Mouse (Mus musculus) inflammation-experienced regulatory T-cells, adult 6 months (primary cell): ENCODE data around the gene Prox2. TPM values are rescaled to one million over a fixed set of nuclear protein-coding genes. Genes with fewer than 3 reads are reported as not detected.

Experiments used
- ATAC-seq: one replicate; pipeline ENCODE4 v1.8.0; 2017
- polyA plus RNA-seq, 3 experiments: library from polyadenylated mRNA; unstranded; fragments of 100-300 nt; shearing (Covaris generic); gene quantifications; one replicate each; pipeline ENCODE4 v1.2.1; 2017

The Prox2 gene
- polyA plus RNA-seq, 3 experiments from 2014 or later, result 2.1 to 4.4 (median 2.7) TPM

- no peak for ATAC-seq
Measured at GRCm38 (mm10) chr12:85129426-85129978, 18.9 kb upstream of the Prox2 start.

- ATAC-seq, result peak; percentile 68
Measured at GRCm38 (mm10) chr12:85126986-85127603, 16.5 kb upstream of the Prox2 start.

DNA sequence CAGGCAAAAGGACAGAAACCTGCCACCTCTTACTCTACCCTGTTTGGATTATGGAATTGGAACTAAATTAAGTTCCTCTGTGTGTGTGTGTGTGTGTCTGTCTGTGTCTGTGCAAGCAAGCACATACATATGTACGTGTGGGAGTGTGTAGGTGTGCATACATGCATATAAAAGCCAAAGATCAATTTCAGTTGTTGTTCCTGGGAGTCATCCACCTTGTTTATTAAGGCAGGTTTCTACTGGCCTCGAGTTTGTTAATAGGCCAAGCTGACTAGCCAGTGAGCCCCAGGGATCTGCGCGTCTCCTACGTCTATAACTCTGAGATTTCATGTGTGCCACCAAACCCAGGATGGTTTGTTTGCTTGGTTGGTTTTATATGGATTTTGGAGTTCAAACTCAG, 14.2 kb upstream of the Prox2 start:
- ATAC-seq, result no peak

DNA sequence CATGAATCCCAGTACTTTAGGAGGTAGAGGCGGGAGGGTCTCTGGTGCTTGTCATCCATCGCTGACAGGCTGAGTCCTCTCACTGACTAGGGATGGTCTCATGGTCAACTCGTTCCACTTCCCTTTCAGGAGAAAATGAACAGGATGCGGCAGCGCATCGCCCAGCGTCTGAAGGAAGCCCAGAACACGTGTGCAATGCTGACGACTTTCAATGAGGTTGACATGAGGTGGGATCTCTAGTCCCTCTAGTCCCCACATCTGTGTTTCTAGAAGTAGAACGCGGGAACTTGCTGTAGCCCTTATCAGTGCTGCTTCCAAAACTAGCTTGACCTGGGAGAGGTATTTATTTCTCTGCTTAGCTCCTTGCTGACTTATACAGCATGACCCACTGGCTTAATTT, 13.1 kb upstream of the Prox2 start:
- no peak for ATAC-seq

GRCm38 (mm10) chr12:85123108-85123530, 12.6 kb upstream of the Prox2 start:
- ATAC-seq, result peak; percentile 68

GRCm38 (mm10) chr12:85121806-85122459, 11.4 kb upstream of the Prox2 start:
- no peak for ATAC-seq

- no peak for ATAC-seq
Measured at GRCm38 (mm10) chr12:85115678-85116077, 5.1 kb upstream of the Prox2 start.

GRCm38 (mm10) chr12:85113917-85114316, 3.4 kb upstream of the Prox2 start:
- no peak for ATAC-seq

- no peak for ATAC-seq
Measured at GRCm38 (mm10) chr12:85113337-85113736, 2.8 kb upstream of the Prox2 start.

DNA sequence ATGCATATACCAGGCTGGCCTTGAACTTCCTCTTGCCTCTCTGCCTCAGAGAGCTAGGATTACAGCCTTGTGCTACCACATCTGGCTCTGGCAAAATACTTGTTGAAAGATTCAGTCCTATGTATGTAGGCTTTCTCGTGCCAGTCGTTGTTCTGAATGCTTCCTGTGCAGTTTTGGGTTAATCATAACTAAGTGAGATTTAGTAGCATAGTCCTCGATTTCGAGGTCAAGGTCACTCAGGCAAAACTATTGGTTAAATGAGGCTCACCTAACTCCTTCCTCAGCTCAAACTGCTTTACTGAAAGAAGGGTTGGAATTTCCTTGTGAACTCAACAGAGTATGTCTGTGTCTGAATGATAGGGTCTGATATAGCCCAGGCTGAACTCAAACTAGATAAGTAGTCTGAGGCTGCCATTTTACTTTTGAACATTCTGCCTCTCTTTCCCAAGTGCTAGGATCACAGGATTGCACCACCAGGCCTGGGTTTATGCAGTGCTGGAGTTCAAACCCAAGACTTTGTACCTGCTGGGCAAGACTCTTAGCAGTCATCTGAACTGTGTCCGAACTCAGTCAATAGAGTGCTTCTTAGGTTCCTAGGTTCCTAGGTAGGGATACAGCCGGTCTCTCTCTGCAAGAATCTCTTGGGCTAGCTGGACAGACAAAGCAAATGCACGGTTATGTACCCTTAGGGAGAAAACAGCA, 2.1 kb upstream of the Prox2 start:
- no peak for ATAC-seq

DNA sequence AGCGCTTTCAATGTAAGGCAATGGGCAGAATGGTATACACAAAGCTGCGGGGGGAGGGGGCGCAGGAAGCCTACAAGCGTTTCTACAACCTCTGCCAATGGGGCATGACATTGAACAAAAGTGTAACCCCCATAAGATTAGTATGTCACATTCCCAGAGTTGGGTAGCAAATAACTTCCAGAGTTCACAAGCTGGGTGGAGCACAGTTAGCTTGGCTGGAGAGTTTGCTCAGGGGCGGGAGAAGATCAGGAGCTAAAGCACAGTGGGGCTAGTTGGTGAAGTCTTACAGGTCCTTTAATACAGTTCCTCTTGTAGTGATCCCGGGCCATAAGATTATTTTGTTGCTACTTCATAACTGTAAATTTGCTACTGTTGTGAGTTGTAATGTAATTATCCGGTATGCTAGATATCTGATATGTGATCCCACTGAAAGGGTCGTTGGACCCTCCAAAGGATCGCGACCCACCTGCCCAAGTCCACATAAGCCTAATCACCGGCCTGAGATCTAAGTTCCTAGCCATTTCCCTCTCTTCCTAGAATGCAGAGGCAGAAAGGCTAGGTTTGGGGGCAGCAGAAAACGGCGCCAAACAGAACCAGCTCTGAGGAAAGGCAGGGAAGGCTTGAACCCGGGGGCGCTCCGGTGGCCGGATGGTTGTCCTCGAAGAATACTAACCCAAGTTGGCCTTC, 405 bp downstream of the Prox2 start:
- no peak for ATAC-seq

GRCm38 (mm10) chr12:85109426-85109825, 1.1 kb downstream of the Prox2 start:
- no peak for ATAC-seq

- ATAC-seq, result no peak
Measured at GRCm38 (mm10) chr12:85108643-85109042, 1.9 kb downstream of the Prox2 start.

GRCm38 (mm10) chr12:85106292-85106691, 4.3 kb downstream of the Prox2 start:
- ATAC-seq, result no peak

- ATAC-seq, result no peak
Measured at GRCm38 (mm10) chr12:85104789-85105188, 5.8 kb downstream of the Prox2 start.

- ATAC-seq, result no peak
Measured at GRCm38 (mm10) chr12:85103096-85103495, 7.5 kb downstream of the Prox2 start.

GRCm38 (mm10) chr12:85101521-85102106, 8.9 kb downstream of the Prox2 start:
- ATAC-seq, result no peak

DNA sequence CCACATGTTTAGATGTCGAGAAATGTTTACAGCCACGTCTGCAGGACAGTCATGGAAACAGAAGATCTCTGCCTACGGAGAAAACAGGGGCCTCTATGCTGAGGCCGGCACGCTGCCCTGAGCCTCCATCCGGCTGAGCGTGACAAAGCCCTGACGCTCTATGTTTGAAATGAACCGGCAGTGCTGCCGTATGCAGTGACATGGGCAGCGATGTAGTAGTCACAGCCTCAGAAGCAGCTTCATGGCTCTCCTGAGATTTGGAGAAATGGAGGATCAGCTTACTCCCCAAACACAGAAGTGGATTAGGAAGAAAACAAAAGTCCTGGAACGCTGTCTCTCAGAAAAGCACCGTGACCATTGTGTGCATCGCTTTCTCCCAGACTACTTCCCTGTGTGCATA, 9.6 kb downstream of the Prox2 start:
- no peak for ATAC-seq

DNA sequence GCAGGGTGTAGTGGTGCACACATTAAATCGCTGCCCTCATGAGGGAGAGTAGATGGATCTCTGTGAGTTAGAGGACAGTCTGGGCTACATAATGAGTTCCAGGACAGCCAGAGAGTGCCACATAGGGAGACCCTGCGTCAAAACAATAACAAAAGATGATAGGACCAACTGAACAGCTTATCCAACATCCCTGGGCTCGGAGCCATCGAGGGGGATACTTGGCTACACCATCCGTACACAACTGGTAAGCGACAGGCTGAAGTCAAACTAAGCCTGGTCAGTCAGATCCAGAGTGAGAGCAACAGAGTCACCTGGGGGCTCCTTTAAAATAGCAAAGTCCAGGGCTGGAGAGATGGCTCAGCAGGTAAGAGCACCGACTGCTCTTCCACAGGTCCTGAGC, 14.7 kb downstream of the Prox2 start:
- no peak for ATAC-seq

GRCm38 (mm10) chr12:85095146-85095545, 15.4 kb downstream of the Prox2 start:
- no peak for ATAC-seq

- ATAC-seq, result no peak
Measured at GRCm38 (mm10) chr12:85094706-85095105, 15.9 kb downstream of the Prox2 start.

GRCm38 (mm10) chr12:85094010-85094409, 16.5 kb downstream of the Prox2 start:
- no peak for ATAC-seq

DNA sequence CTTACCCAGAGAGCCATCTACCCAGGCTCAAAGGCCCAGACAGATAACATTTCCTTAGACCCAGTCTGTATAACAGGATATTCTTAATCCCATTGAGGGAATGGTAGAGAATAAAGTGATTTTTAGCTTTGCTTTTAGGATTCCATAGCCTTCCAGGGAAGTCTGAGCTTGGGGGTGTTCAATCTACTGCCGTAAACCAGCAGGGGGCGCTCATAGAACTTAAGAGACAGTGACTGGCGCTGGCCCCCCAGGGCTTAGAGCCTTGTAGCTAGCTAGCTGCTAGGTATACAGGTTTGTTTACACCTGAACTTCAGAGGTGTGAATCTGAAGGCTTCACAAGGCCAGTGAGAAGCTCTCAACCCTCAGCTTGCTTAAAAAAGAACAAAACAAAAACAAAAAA, 18.3 kb downstream of the Prox2 start:
- peak; percentile 52 for ATAC-seq
